Mouse (Mus musculus): ENCODE results near the gene C1ql4.

The C1ql4 gene

GRCm38 (mm10) chr15:99087253-99088075 is at the start of gene C1ql4:
Gene C1ql4, minus strand, starts transcription at chr15:99087817.
- no peak for DNase-seq (ENCODE audit: low read depth, low spot score)

GRCm38 (mm10) chr15:99129956-99130910 is 42.6 kb upstream of the C1ql4 start:
- no peak for DNase-seq (ENCODE audit: low read depth, low spot score)

- DNase-seq (ENCODE audit: low read depth, low spot score): no peak
Observed at GRCm38 (mm10) chr15:99129441-99129840, 41.8 kb upstream of the C1ql4 start.

GRCm38 (mm10) chr15:99127851-99128522 is 40.4 kb upstream of the C1ql4 start:
- DNase-seq (ENCODE audit: low read depth, low spot score): no peak

DNA sequence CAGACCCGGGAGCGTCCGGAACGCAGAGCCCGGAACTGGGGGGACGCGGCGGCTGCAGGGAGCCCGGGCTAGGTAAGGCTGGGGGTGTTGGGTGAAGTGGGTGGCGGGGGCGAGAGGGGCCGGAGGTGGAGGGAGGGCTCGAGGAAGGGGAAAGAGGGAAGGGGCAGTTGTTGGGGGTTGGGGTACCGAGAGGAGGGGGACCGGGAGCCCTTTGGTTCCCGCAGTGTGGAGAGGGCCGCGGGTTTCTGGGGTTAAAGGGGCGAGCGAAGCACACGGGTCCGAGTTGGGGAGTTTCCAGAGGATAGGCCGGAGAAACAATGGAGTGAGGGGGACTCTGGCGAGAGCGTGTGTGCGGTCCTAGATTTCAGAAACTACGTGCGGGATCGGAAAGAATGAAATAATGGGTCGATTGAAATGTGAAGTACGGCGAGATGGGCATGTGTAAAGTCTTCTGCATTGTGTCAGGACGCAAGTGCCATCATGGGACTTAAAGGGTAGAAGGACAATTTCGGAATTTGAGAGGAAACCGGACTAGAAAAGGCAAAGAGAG is 39.3 kb upstream of the C1ql4 start:
- peak; percentile 47 for DNase-seq (ENCODE audit: low read depth, low spot score)

- DNase-seq (ENCODE audit: low read depth, low spot score): peak; percentile 84
Observed at GRCm38 (mm10) chr15:99126081-99126815, 38.6 kb upstream of the C1ql4 start.

DNA sequence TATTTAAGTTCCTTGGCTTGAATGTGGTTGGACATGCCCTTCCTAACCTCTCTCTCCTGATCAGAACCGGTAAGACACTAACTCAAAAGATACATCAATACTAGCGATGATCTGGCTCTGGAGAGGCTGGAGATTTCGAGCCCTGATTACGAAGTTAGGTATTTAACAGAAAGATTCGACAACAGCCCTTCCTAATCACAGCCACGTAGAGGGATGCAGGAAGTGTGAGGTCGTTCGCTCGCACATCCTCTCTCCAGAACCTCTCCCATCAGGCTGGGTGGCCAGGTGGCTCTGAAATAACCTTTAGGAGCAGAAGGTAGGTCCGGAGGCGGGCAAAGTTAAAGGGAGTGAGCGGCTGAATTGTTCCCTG is 38.1 kb upstream of the C1ql4 start, which contains the start of gene Spats2:
Spats2 (plus strand) TSS at position 206 of the 370 bp plus-strand sequence.
- DNase-seq (ENCODE audit: low read depth, low spot score): no peak

DNA sequence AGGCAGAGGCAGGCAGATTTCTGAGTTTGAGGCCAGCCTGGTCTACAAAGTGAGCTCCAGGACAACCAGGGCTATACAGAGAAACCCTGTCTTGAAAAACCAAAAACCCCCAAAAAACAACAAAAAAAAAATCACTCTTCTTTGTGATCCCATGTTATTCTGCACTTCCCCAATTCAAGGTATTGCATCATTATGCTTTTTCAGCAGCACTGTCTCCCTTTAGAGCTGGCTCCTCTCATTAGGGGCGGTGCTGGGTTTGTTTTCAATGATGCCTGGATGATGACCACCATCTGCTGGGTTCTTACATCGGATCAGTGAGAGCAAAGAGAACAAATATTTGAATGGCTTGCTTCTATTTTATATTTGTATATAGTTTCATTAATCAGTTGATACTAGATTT is 35.0 kb upstream of the C1ql4 start:
- peak; percentile 22 for DNase-seq (ENCODE audit: low read depth, low spot score)

DNA sequence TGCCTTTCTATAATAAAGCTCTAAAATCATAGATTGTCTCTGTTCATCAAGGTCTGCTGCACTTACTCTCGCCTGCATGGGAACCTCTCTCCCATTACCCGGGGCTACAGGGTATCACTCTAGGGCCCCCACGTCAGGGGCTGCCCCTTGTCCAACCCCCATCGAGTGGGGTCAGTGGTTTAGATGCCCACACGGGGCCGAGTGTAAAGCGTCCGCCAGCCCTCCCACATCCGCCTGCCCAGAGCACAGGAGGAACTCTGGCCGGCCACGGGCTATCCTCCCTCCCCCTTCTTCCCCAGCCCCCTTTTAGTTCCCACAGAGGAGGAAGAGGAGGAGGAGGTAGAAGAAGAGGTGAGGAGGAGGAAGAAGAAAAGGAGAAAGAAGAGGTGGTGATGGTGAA is 33.2 kb upstream of the C1ql4 start:
- DNase-seq (ENCODE audit: low read depth, low spot score): no peak

DNA sequence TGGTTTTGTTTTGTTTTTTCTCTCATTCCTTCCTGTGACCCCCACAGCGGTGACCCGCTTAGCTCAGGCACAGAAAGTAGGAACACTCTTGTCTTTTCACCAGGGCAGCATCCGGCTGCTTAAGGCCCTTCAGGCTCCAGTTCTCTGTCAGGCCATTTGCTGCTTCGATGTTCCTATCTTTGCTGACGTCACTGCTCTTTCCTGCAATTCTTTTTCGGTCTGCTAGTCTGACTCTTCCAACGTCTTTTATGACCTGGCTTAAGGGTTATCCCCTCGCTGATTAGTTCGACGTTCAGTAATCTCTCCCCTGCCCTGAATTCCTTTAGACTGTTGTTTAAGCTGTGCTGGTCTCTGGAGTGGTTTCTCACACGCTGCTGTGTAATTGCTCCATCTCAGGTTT is 28.9 kb upstream of the C1ql4 start:
- no peak for DNase-seq (ENCODE audit: low read depth, low spot score)

DNA sequence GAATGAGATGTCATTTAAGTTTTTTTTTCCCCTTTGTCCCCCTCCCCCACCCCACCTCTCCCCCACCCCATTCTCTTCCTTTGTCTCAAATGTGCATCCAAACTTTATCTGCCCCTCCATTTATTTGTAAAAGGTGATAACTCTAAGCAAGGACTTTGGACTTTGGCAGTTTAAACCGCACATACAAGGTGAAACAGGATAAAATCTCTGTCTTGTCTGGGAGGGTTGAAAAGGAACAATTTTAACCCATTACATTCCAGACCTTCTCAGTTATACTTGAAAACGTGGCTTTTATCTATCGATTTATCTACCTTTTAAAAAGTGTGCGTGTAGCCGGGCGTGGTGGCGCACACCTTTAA is 27.4 kb upstream of the C1ql4 start:
- DNase-seq (ENCODE audit: low read depth, low spot score): no peak

DNA sequence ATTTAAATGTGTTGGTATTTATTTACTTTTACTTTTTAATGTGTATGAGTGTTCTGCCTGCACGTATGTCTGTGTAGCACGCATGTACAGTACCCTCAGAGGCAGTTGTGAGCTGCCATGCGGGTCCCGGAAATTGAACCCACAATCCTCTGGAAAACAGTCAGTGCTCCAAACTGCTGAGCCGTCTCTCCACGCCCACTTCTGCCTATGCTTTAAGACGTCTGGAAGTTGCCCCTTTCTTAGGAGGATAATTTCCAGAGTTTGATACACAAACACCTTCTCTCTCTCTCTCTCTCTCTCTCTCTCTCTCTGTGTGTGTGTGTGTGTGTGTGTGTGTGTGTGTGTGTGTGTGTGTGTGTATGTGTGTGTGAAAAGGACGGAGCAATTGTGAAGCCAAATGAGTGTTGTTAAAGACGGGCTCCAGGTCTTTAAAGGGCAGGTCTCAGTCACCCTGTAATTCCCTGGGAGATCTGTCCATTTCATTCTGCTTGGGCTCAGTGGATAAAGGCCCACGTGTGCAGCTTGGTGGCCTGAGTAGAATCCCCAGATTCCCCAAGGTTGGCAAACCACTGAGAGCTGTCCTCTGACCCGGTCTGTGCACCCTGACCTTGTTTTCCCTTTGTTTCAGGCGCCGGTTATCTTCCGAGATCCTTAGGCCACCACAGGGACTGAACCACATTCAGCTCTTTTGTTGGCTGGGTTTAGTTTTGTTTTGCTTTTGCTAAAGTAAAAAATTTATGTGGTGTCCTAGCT is 26.9 kb upstream of the C1ql4 start:
- no peak for DNase-seq (ENCODE audit: low read depth, low spot score)

GRCm38 (mm10) chr15:99113396-99113975 is 25.9 kb upstream of the C1ql4 start:
- DNase-seq (ENCODE audit: low read depth, low spot score): peak; percentile 85

GRCm38 (mm10) chr15:99112843-99113395 is 25.3 kb upstream of the C1ql4 start:
- DNase-seq (ENCODE audit: low read depth, low spot score): no peak

DNA sequence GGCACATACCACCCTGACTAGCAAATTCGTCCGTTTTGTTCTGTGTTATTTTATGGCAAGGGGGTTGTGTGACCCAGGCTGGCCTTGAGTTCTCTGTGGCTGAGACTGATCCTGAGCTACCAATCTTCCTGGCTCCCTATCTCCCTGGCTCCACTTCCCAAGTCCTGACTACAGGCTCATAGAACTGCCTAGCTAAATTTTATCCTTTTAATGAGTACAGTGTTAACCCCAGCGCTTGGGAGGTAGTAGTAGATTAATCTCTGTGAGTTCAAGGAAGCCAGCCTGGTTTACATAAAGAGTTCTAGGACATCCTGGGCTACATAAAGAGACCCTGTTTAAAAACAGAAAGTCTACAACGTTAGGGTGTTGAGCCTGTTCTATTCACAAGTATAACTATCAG is 24.2 kb upstream of the C1ql4 start:
- no peak for DNase-seq (ENCODE audit: low read depth, low spot score)

DNA sequence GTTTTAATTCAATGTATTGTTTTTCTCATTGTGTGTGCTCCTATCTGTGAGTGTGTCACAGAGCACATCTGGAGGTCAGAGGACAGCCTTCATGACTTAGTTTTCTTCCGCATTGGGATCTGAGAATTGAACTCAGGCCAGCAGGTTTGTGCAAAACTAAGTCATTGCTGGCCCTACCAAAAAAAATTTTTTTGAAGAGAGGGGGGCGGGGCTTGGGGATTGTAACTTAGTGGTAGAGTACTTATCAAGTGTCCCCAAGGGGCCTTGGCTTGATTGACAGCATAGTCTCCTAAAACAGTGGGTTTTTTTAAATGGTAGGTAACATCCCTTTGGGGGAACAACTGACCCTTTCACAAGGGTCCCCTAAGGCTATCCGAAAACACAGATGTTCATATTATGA is 23.5 kb upstream of the C1ql4 start:
- peak; percentile 40 for DNase-seq (ENCODE audit: low read depth, low spot score)

GRCm38 (mm10) chr15:99107866-99108265 is 20.2 kb upstream of the C1ql4 start:
- DNase-seq (ENCODE audit: low read depth, low spot score): no peak

GRCm38 (mm10) chr15:99105238-99105637 is 17.6 kb upstream of the C1ql4 start:
- no peak for DNase-seq (ENCODE audit: low read depth, low spot score)

DNA sequence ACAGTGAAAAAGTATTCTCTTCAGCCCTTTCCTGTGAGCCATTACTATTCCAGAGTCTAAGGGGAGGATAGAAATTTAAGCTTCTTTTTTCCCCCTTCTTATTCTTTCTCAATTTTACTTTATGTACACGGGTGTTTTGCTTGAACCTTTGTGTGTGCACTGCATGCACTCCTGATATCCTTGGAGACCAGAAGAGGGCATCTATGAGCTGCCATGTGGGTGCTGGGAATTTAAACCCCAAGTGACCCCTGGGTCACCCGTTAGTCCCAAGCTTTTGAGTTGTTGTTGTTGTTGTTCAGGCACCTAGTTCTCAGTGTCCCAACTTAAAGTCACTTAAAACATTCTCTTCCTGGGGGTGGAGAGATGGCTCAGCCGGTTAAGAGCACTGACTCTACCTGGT is 12.4 kb upstream of the C1ql4 start:
- peak; percentile 18 for DNase-seq (ENCODE audit: low read depth, low spot score)

DNA sequence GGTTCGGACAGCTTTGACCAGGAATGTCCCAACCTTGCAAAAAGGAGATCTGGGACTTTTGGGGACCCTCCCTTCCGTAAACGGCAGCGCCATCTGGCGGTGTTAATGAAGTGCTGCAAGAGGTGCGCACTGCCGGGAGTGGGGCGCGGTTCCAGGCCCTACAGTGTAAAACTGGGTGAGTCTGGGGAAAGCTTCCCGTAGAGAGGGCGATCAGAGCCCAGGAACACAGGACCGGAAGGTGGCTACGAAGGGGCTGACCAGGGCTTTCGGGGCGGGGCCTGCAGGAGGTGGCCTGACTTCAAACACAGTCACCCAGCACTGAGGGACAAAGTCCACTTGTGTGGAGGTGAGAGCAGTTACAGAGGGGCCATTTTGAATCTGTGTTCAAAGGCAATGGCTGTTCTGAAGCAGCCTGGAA is 11.5 kb upstream of the C1ql4 start:
- peak; percentile 77 for DNase-seq (ENCODE audit: low read depth, low spot score)

All from A20 (cell line).